Mouse (Mus musculus) T-helper 17 cell (primary cell): ENCODE results near the gene Cdk5rap3.

Experiments
- in situ Hi-C, 2 experiments: fragments of 300-600 bp; cut with MboI, MseI; formaldehyde crosslinking; loops; 1 replicate in 1 of 2; 2 replicates in 1 of 2; pipeline ENCODE4 v1.15.1; 2025; ENCODE audit warnings: high pct_unique_total_duplicates in 2 of 2

Gene Cdk5rap3

GRCm38 (mm10) chr11:96863206-96863995 is 52.9 kb downstream of the Cdk5rap3 start:
- in situ Hi-C loops, result loop anchor here (5.0 to 10.0 kb wide), 5 partner anchors 81 to 579 kb away; partner anchors contain the start of genes Hoxb5 (in 1 of the 2), Hoxb7 (in 1 of the 2) and Hoxb8 (in 1 of the 2)

DNA sequence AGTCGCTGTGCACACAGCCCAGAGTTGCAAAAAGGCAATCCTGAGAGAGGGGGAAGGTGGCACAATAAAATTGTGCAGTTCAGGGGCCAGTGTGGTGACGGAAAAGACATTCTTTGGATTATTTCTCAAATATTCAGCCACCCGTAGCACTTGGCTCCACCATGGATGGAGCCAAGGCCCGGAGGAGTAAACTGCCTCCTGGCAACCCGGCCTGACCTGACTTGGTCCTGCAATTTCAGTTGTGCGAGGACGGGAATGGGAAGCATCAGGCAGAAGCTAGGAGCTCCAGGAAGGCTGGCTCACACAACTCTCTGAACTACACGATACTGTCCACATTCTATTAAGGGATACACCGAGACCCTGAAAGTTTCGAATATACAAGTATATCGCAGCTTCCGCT is 53.8 kb downstream of the Cdk5rap3 start:
- in situ Hi-C loops, result loop anchor here (5.0 to 10.0 kb wide), 5 partner anchors 80 to 578 kb away; partner anchors contain the start of genes Hoxb5 (in 1 of the 2), Hoxb7 (in 1 of the 2) and Hoxb8 (in 1 of the 2)

DNA sequence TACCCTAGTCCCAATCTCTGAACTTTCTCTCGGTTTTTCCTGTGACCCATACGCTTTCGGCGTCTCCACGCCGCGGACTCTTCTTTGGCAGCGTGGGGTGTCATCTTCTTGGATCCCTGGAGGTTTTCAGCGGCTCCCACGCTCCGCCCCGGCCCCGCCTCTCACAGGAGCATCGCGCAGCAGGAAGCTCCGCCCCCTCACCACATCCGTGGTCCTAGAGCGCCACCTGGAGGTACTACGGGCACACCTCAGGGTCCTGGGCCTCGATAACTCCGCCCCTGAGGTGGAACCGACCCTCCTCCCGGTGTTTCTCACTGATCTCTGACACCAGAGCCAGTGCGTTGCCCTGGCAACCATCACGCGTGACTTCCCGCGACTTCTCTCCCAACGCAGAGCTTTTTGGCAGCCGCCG is 54.4 kb downstream of the Cdk5rap3 start:
- in situ Hi-C loops, result loop anchor here (5.0 to 10.0 kb wide), 5 partner anchors 80 to 577 kb away; partner anchors contain the start of genes Hoxb5 (in 1 of the 2), Hoxb7 (in 1 of the 2) and Hoxb8 (in 1 of the 2)

GRCm38 (mm10) chr11:96861446-96861845 is 54.9 kb downstream of the Cdk5rap3 start:
- in situ Hi-C loops, result loop anchor here (5.0 to 10.0 kb wide), 5 partner anchors 79 to 577 kb away; partner anchors contain the start of genes Hoxb5 (in 1 of the 2), Hoxb7 (in 1 of the 2) and Hoxb8 (in 1 of the 2)

GRCm38 (mm10) chr11:96860564-96860963 is 55.7 kb downstream of the Cdk5rap3 start:
- in situ Hi-C loops, result loop anchor here (5.0 to 10.0 kb wide), 5 partner anchors 78 to 576 kb away; partner anchors contain the start of genes Hoxb5 (in 1 of the 2), Hoxb7 (in 1 of the 2) and Hoxb8 (in 1 of the 2)

DNA sequence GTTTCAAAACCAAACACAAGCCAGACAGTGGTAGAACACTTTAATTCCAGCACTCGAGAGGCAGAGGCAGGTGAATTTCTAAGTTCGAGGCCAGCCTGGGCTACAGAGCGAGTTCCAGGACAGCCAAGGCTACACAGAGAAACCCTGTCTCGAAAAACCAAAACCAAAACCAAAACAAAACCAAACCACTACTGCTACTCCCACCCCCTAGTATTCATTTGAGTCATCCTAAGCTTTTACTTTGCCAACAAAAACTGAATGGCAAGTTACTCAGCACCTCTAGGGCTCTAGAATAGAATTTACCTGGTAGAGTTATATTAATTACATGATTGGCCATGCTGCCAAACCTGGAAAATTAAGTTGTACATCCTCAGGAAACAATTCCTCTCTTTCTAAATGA is 56.7 kb downstream of the Cdk5rap3 start:
- in situ Hi-C loops, result loop anchor here (5.0 to 10.0 kb wide), 5 partner anchors 77 to 575 kb away; partner anchors contain the start of genes Hoxb5 (in 1 of the 2), Hoxb7 (in 1 of the 2) and Hoxb8 (in 1 of the 2)

- in situ Hi-C loops, result no loop called here
Observed at GRCm38 (mm10) chr11:96857446-96857845, 58.9 kb downstream of the Cdk5rap3 start.
